Mouse (Mus musculus) lung, postnatal 0 days (tissue): ENCODE measurements around the gene Rasgrf2.

ENCODE experiments used
- CTCF ChIP-seq: IDR thresholded peaks from 2 replicates; pipeline ENCODE4 v1.5.1; 2016; ENCODE audit warnings: antibody characterized with exemption, mild to moderate bottlenecking
- EP300 ChIP-seq: IDR thresholded peaks from 2 replicates; pipeline ENCODE4 v1.6.1; 2016; ENCODE audit warnings: antibody characterized with exemption, mild to moderate bottlenecking, control low read depth

- no peak for TF ChIP-seq CTCF
- no peak for TF ChIP-seq EP300
These were observed 140.7 kb downstream of the Rasgrf2 start for GRCm38 (mm10) chr13:91990709-91991284.
